Mouse (Mus musculus) midbrain, embryonic 12.5 days (tissue): ENCODE results near the gene Ccnt2. TPM values are rescaled to one million over a fixed set of nuclear protein-coding genes. Genes with fewer than 3 reads are reported as not detected.
"Not testable (repeated sequence)": the region's sequence is repeated elsewhere in the genome, so short reads cannot be mapped to it uniquely, and the experiment has no call there.

Experiments used
- ATAC-seq: fragments of 200-750 bp; cut with Nextera tagmentation; 2 replicates; pipeline ENCODE4 v1.8.0; 2017; ENCODE audit warnings: low read depth, moderate TSS enrichment, moderate library complexity; ENCODE audit not compliant: low FRiP score
- H3K27ac ChIP-seq: fragments of 300-500 bp; sonication (generic); replicated peaks from 2 replicates; pipeline ENCODE4 v1.5.1; 2016; ENCODE audit warnings: mild to moderate bottlenecking
- H3K27me3 ChIP-seq: fragments of 300-500 bp; sonication (generic); 2 replicates; pipeline ENCODE4 v1.6.1; 2016; ENCODE audit warnings: mild to moderate bottlenecking
- H3K36me3 ChIP-seq: fragments of 300-500 bp; sonication (generic); 2 replicates; pipeline ENCODE4 v1.6.1; 2016
- H3K4me1 ChIP-seq: fragments of 300-500 bp; sonication (generic); 2 replicates; pipeline ENCODE4 v1.6.1; 2016
- H3K4me2 ChIP-seq: fragments of 300-500 bp; sonication (generic); replicated peaks from 2 replicates; pipeline ENCODE4 v1.6.1; 2016; ENCODE audit warnings: mild to moderate bottlenecking, moderate library complexity
- H3K4me3 ChIP-seq: fragments of 300-500 bp; sonication (generic); 2 replicates; pipeline ENCODE4 v1.5.1; 2016; ENCODE audit warnings: mild to moderate bottlenecking
- H3K9ac ChIP-seq: fragments of 300-500 bp; sonication (generic); replicated peaks from 2 replicates; pipeline ENCODE4 v1.6.1; 2016; ENCODE audit warnings: mild to moderate bottlenecking, moderate library complexity
- H3K9me3 ChIP-seq: fragments of 300-500 bp; sonication (generic); 2 replicates; pipeline ENCODE4 v1.6.1; 2016; ENCODE audit warnings: mild to moderate bottlenecking
- WGBS: fragments of 180-500 bp; shearing (Covaris S2); methylation state at CpG from one replicate; pipeline ENCODE4 v1.1.7; 2016; 5-methylcytosine and 5-hydroxymethylcytosine counted together
- polyA plus RNA-seq: library from polyadenylated mRNA; unstranded; fragments of >200 nt; fragmentation: Nextera tagmentation; extraction: Ambion mirVana; gene quantifications from 2 replicates; pipeline ENCODE4 v1.2.1, GENCODE M21; 2016

Ccnt2 gene
- 122 and 133 TPM in 2 replicates for polyA plus RNA-seq

DNA sequence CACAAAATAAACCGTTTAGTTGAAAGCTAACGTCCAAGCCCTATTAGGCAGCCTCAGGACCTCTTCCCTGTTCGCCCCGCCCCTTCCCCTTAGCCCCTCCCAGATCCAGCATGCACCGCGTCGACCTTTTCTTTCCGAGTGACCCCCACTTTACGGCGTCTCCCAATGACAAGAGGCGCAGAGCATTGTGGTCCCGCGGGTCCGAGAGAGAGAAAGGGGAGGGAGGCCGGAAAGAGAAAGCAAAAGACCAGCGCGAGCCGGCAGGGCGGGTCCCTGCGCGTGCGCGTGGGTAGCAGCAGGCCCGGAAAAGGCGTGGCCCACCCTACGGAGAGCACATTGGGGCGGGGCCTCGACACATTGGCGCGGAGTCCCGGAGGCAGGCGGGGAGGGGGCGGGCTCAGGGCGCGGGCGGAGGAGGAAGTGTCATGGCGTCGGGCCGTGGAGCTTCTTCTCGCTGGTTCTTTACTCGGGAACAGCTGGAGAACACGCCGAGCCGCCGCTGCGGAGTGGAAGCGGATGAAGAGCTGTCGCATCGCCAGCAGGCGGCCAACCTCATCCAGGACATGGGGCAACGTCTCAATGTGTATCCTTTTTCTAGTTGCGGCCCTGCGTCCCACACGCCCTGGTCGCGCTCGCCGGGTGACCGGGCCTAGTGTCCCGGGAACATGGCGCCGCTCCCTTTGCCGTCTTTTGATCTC is at the start of gene Ccnt2:
Gene Ccnt2 (plus strand): TSS at position 362 of the 698 bp plus-strand sequence.
- Histone ChIP-seq H3K9ac (peak within 1 kb of the TSS; percentile 94), H3K4me3 (peak within 1 kb of the TSS; percentile 81), H3K4me2 (peak within 1 kb of the TSS; percentile 86), H3K27me3 (no peaks in the 10 kb centered on the region), H3K36me3 (peaks cover 4% of the 10 kb centered on the region; the same call in 1 of the 2 replicates), H3K9me3 (no peaks in the 10 kb centered on the region), H3K27ac (peak within 1 kb of the TSS; percentile 95), H3K4me1 (peaks cover 24% of the 10 kb centered on the region)
- WGBS, result under 1% methylated on average over 63 of the region's 63 CpGs
- peak; percentile 99 for ATAC-seq

DNA sequence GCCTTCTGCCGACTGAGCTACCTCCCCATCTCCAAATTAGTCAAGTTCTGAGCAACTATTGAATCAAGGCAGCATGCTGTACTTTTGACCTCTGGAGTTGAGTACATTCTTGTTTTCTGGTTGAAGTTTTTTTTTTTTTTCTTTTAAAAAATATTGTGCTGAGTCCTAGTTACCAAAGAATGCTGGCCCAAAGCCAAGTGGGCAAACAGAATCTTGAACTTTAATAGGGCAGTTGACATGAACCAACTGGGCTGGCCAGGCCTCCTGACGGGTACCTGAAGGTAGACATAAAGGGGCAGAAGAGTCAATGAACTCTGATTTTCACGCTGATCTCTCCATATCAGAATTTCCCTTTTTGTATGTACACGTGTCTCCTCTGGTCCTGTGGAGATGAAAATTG is 44.9 kb upstream of the Ccnt2 start, which contains the start of gene Acmsd:
Gene Acmsd (plus strand): TSS at position 318 of the 400 bp plus-strand sequence.
- Histone ChIP-seq H3K36me3 (no peaks in the 10 kb centered on the region), H3K27ac (no peak within 1 kb of the TSS), H3K4me1 (no peaks in the 10 kb centered on the region), H3K9ac (no peak within 1 kb of the TSS), H3K4me2 (no peak within 1 kb of the TSS), H3K9me3 (no peaks in the 10 kb centered on the region), H3K4me3 (no peak within 1 kb of the TSS), H3K27me3 (no peaks in the 10 kb centered on the region)
- no peak for ATAC-seq
- 94% methylated on average over 4 of the region's 4 CpGs for WGBS

DNA sequence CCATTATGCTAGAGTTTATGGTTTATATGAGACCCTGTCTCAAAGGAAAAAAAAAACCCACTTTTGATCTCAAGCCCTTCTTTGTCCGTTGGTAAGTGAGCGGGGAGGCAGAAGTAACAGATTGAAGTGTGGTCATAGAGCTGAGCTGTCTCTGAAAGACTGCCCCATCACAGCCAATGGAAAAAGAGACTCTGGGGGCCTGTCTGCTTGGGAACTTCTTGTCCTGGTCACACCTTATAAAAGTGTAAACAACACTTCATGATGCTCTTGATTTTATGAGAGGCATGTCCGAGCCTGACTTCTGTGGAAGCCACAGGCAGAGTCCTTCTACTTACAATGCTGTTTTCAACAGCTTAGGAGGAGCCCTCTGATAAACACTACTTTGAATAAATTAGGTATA is 42.9 kb upstream of the Ccnt2 start:
- whole genome bisulfite sequencing, result 64% methylated on average over 3 of the region's 3 CpGs
- no peak overlapping the region for H3K4me2 ChIP-seq
- no peaks in the 10 kb centered on the region for H3K9me3 ChIP-seq
- H3K27me3 ChIP-seq, result no peaks in the 10 kb centered on the region
- no peak for ATAC-seq
- no peaks in the 10 kb centered on the region for H3K36me3 ChIP-seq
- H3K9ac ChIP-seq, result no peak overlapping the region
- H3K4me3 ChIP-seq, result no peak overlapping the region
- no peaks in the 10 kb centered on the region for H3K4me1 ChIP-seq
- no peak overlapping the region for H3K27ac ChIP-seq

DNA sequence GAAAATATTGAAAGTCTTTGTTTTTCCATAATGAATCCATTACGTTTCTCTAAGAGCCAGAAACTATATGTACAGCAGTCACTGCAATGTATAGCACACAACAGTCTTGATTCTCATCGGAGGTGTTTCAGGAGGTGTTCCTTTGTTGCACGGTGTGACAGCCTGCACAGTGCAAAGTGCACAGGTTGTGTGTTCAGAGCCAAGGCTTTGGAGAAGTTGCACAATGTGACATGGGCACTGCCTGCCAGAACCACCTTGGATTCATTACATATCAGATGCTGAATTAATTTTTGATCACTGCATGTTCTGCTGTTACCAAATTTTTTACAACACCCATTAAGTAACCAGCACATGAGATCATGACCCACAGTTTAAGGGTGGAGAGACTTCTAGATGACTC is 41.5 kb upstream of the Ccnt2 start:
- Histone ChIP-seq H3K27ac (no peak overlapping the region), H3K4me2 (no peak overlapping the region), H3K4me1 (no peaks in the 10 kb centered on the region), H3K27me3 (no peaks in the 10 kb centered on the region), H3K36me3 (no peaks in the 10 kb centered on the region), H3K9me3 (no peaks in the 10 kb centered on the region), H3K9ac (no peak overlapping the region), H3K4me3 (no peak overlapping the region)
- ATAC-seq, result no peak
- WGBS, result 86% methylated on average over 3 of the region's 3 CpGs

DNA sequence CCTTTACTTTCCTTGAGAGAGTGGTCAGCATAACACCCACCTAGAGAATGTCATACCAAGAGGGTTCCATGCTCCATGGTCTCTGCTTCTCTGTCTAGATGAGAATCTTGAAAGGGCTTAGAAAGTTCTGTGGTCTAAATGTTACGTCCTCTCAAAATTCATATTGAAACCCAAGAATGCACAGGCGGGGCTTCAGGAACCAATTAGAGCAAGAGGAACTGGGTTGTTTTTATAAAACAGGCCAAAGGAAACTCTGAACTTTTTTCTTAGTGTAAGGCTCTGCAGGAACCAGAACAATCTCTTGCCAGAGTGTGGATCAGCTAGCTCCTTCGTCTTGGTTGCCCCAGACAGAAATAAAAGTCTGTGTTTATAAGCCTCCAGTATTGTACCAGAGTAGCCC is 41.1 kb upstream of the Ccnt2 start:
- H3K27ac ChIP-seq, result no peak overlapping the region
- no peaks in the 10 kb centered on the region for H3K36me3 ChIP-seq
- no peak overlapping the region for H3K4me3 ChIP-seq
- no peaks in the 10 kb centered on the region for H3K27me3 ChIP-seq
- no peaks in the 10 kb centered on the region for H3K9me3 ChIP-seq
- H3K4me1 ChIP-seq, result no peaks in the 10 kb centered on the region
- no peak overlapping the region for H3K4me2 ChIP-seq
- ATAC-seq, result no peak
- no peak overlapping the region for H3K9ac ChIP-seq
- 80% methylated on average over 3 of the region's 3 CpGs for WGBS

DNA sequence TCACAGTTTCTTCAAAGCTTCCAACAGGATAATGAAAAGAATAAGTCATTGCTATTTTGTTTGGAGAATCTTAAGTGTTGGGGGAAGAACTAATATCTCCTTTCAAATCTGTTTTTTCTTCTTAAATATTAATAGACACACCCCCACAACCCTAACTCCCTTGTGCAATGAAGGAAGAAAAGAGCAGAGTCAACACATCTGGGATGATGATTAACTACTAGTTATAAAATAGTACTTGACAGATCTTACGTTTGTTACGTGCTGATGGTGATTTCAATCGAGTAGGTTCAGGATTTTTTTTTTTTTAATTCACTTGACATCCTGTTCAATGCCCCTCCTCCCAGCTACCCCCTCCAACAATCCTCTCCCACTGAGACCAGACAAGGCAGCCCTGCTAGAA is 38.6 kb upstream of the Ccnt2 start:
- H3K4me1 ChIP-seq, result no peaks in the 10 kb centered on the region
- no peak overlapping the region for H3K27ac ChIP-seq
- H3K9ac ChIP-seq, result no peak overlapping the region
- 80% methylated on average over 3 of the region's 3 CpGs for WGBS
- no peaks in the 10 kb centered on the region for H3K9me3 ChIP-seq
- H3K4me3 ChIP-seq, result no peak overlapping the region
- no peaks in the 10 kb centered on the region for H3K36me3 ChIP-seq
- no peaks in the 10 kb centered on the region for H3K27me3 ChIP-seq
- H3K4me2 ChIP-seq, result no peak overlapping the region
- no peak for ATAC-seq

DNA sequence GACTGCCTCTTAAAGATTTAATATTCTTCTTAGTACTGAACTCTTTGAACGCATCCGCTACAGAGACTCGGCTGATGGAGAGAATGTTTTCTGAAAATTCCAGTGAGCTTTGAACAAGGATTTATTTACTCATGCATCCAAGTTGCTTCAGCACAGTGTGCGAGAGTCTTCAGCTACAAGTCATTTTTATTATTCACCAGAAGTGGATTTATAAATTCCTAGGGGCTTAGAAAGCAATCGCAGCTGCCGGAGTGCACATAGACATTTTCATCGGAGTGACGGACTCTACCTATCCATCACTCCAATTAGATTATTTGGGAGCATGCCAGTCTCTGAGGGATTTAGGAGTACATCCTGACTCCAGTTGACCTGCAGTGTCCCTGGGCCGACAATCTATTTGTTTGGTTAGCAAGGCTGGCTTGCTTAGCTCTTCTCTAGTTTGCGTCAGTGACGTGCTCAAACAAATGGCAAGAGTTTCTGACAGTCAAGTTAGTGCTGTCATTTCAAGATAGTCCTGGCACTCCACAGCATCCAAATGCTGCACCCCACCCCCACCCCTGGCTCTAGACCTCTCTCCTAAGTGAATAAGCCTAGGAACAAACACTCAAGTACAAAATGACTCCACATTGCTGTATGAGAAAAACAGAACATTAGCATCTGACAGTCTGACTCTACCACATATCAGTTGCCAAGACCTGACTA is 23.4 kb upstream of the Ccnt2 start:
- Histone ChIP-seq H3K4me2 (no peak overlapping the region), H3K27me3 (no peaks in the 10 kb centered on the region), H3K4me3 (no peak overlapping the region), H3K9me3 (peaks cover 6% of the 10 kb centered on the region; the same call in 1 of the 2 replicates), H3K4me1 (no peaks in the 10 kb centered on the region), H3K27ac (no peak overlapping the region), H3K9ac (no peak overlapping the region), H3K36me3 (no peaks in the 10 kb centered on the region)
- no peak for ATAC-seq
- WGBS, result 77% methylated on average over 11 of the region's 11 CpGs

DNA sequence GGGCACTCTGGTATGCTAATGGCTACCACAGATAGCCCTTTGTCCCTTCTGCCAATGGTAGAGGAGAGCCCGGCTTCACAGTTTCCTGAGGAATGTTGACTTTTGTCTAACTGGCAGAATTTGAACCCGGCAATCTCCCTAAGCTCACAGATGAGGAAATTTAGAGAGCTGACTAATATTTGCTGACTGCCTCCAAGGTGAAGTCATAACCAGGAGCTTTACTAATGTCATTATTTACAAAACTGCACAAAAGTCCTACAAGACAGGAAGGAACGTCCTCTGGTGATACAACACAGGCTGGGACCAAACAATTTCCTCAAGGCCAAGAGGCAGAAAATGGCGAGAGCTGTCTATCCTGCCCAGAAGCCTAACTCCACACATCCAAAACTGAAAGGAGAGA is 18.2 kb upstream of the Ccnt2 start:
- H3K4me1 ChIP-seq, result no peaks in the 10 kb centered on the region
- WGBS, result 71% methylated on average over 4 of the region's 4 CpGs
- H3K27ac ChIP-seq, result no peak overlapping the region
- no peak overlapping the region for H3K4me2 ChIP-seq
- H3K9ac ChIP-seq, result no peak overlapping the region
- H3K27me3 ChIP-seq, result no peaks in the 10 kb centered on the region
- ATAC-seq, result no peak
- H3K9me3 ChIP-seq, result no peaks in the 10 kb centered on the region
- no peak overlapping the region for H3K4me3 ChIP-seq
- H3K36me3 ChIP-seq, result no peaks in the 10 kb centered on the region

DNA sequence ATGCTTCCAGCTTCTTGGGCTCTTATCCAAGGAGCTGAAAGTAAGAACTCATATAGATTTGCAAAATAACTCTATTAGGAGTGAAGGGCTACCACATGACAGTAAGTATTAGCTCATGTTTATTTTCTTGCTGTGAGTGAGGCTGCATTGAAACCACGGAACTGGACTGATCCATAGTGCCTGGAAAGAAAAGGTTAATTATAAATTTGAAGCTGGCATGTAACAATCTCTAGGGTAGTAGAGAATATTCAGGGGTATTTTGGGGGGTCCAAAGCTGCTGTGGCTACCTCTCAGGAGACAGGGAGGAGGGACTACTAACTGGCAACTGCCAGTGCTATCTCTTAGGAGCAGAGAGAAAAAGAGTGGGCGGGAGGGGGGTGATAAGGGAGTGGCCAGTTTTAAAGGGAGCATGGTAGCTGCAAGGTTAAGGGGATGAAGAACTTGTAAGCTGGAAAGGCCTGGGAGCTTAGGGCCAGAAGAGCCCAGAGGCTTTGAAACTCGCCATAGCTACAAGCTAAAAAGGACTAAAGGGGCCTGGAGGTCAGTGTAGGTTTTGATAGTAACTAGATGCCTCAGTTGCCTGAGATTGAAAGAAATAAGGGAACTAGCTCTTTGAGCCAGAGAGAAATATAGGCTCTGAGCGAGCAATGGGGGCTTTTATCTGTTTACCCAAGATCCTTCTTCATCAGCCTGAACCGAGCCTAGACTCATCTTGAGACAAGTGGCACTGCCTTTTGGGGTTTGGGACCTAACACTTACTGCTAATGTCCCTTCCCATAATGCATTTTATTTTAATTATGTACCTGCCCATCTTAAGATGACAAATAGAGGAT is 17.4 kb upstream of the Ccnt2 start:
- H3K9me3 ChIP-seq, result no peaks in the 10 kb centered on the region
- H3K27ac ChIP-seq, result no peak overlapping the region
- H3K36me3 ChIP-seq, result no peaks in the 10 kb centered on the region
- 66% methylated on average over 5 of the region's 5 CpGs for WGBS
- H3K9ac ChIP-seq, result no peak overlapping the region
- no peak overlapping the region for H3K4me2 ChIP-seq
- no peak overlapping the region for H3K4me3 ChIP-seq
- H3K4me1 ChIP-seq, result no peaks in the 10 kb centered on the region
- no peaks in the 10 kb centered on the region for H3K27me3 ChIP-seq
- ATAC-seq, result no peak

DNA sequence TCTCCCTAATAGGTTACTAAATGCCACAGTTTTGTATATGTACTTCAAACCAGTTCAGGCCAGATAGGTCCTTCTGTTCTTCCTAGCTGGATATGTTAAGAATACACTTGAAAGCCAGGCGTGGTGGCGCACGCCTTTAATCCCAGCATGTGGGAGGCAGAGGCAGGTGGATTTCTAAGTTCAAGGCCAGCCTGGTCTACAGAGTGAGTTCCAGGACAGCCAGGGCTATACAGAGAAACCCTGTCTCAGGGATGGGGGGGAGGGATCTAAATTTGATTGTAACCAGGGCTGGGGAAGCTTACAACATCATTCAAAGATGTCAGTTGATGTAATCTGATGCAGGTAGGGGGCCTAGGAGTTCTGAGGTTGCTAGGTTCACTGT is 16.8 kb upstream of the Ccnt2 start:
- not testable (repeated sequence) for H3K4me3 ChIP-seq, H3K4me2 ChIP-seq, H3K27ac ChIP-seq, H3K36me3 ChIP-seq, H3K9me3 ChIP-seq, H3K27me3 ChIP-seq, ATAC-seq, H3K9ac ChIP-seq, H3K4me1 ChIP-seq
- 91% methylated on average over 3 of the region's 3 CpGs for WGBS

DNA sequence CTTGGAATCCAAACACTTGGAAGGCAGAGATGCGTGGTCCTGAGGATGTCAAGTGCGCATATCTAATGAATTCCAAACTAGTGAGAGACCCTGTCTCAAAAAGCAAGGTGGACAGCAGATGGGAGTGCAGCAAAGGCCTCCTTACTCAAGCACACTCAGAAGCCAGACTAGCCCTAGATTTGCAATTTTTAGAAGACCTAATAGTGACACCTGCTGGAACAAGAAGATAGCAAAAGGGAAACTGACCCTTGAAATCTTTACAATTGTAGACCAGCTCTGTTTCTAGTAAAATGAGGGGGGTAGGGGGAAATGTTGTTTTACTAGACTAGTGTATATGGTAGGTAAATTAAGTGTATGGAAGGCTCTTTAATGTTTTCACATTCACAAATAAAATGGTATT is 8.5 kb upstream of the Ccnt2 start:
- Histone ChIP-seq H3K9ac (no peak overlapping the region), H3K9me3 (no peaks in the 10 kb centered on the region), H3K27ac (no peak overlapping the region), H3K4me3 (no peak overlapping the region), H3K4me1 (no peaks in the 10 kb centered on the region), H3K4me2 (no peak overlapping the region), H3K36me3 (no peaks in the 10 kb centered on the region), H3K27me3 (no peaks in the 10 kb centered on the region)
- ATAC-seq, result no peak
- 55% methylated on average over 2 of the region's 2 CpGs for WGBS

DNA sequence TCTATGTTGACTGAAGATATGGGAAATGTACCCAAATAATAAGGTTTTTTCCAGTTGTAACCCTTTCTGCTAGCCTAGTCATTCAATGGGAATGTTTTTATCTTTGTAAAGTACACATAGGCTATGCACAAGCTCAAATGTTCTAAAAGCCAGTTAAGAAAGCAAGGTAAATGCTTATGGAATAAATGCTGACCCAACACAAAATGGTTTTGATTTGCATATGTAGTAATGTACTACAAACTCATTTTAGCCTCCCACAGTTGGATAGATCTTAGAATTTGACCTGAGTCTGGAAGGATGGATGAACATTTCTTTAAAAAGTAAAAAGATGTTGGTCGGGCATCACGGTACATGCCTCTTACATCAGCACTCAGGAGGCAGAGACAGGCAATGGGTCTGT is 7.2 kb upstream of the Ccnt2 start:
- no peaks in the 10 kb centered on the region for H3K9me3 ChIP-seq
- no peaks in the 10 kb centered on the region for H3K27me3 ChIP-seq
- no peak overlapping the region for H3K9ac ChIP-seq
- no peak overlapping the region for H3K27ac ChIP-seq
- no peak overlapping the region for H3K4me2 ChIP-seq
- H3K4me1 ChIP-seq, result no peaks in the 10 kb centered on the region
- no peak overlapping the region for H3K4me3 ChIP-seq
- H3K36me3 ChIP-seq, result no peaks in the 10 kb centered on the region
- no peak for ATAC-seq
- WGBS, result 89% methylated on average over 2 of the region's 2 CpGs
